Mouse (Mus musculus) intestine, embryonic 15.5 days (tissue): Measurements from ENCODE around the gene Pop7. TPM values are rescaled to one million over a fixed set of nuclear protein-coding genes. Genes with fewer than 3 reads are reported as not detected.

Experiments used
- ATAC-seq: fragments of 200-750 bp; cut with Nextera tagmentation; 2 replicates; pipeline ENCODE4 v1.8.0; 2017; ENCODE audit warnings: moderate TSS enrichment, moderate library complexity
- H3K27ac ChIP-seq: fragments of 300-500 bp; sonication (generic); 2 replicates; pipeline ENCODE4 v1.5.1; 2015; ENCODE audit warnings: mild to moderate bottlenecking, inconsistent platforms
- H3K27me3 ChIP-seq: fragments of 300-500 bp; sonication (generic); replicated peaks from 2 replicates; pipeline ENCODE4 v1.6.1; 2015; ENCODE audit warnings: inconsistent platforms
- H3K36me3 ChIP-seq: fragments of 300-500 bp; sonication (generic); 2 replicates; pipeline ENCODE4 v1.6.1; 2015; ENCODE audit warnings: inconsistent platforms
- H3K4me1 ChIP-seq: fragments of 300-500 bp; sonication (generic); replicated peaks from 2 replicates; pipeline ENCODE4 v1.6.1; 2015; ENCODE audit warnings: inconsistent platforms
- H3K4me2 ChIP-seq: fragments of 300-500 bp; sonication (generic); replicated peaks from 2 replicates; pipeline ENCODE4 v1.6.1; 2015; ENCODE audit warnings: mild to moderate bottlenecking, inconsistent platforms
- H3K4me3 ChIP-seq: fragments of 300-500 bp; sonication (generic); replicated peaks from 2 replicates; pipeline ENCODE4 v1.5.1; 2015; ENCODE audit warnings: inconsistent platforms
- H3K9ac ChIP-seq: fragments of 300-500 bp; sonication (generic); 2 replicates; pipeline ENCODE4 v1.6.1; 2015; ENCODE audit warnings: inconsistent platforms
- H3K9me3 ChIP-seq: fragments of 300-500 bp; sonication (generic); 2 replicates; pipeline ENCODE4 v1.6.1; 2016; ENCODE audit warnings: inconsistent platforms
- WGBS: fragments of 180-500 bp; shearing (Covaris S2); methylation state at CpG from one replicate; pipeline ENCODE4 v1.1.7; 2015; 5-methylcytosine and 5-hydroxymethylcytosine counted together
- polyA plus RNA-seq: library from polyadenylated mRNA; unstranded; fragments of >200 nt; fragmentation: Nextera tagmentation; extraction: Ambion mirVana; gene quantifications from 2 replicates; pipeline ENCODE4 v1.2.1, GENCODE M21; 2015

The Pop7 gene
- polyA plus RNA-seq, 1 experiment from 2014 or later, result 64.2 TPM

GRCm38 (mm10) chr5:137511706-137512105 is 9.4 kb upstream of the Pop7 start:
- H3K9ac ChIP-seq, result peak overlapping the region; percentile 95
- peaks cover 8% of the 10 kb centered on the region; the same call in 1 of the 2 replicates for H3K36me3 ChIP-seq
- no peaks in the 10 kb centered on the region for H3K27me3 ChIP-seq
- H3K4me2 ChIP-seq, result peak overlapping the region; percentile 86
- ATAC-seq, result no peak
- 0 out of 2 replicates have a peak overlapping the region, but pooled peaks have one; percentile 77 for H3K27ac ChIP-seq
- H3K4me3 ChIP-seq, result peak overlapping the region; percentile 93
- peaks cover 24% of the 10 kb centered on the region for H3K4me1 ChIP-seq
- no peaks in the 10 kb centered on the region for H3K9me3 ChIP-seq
- 52% methylated on average over 3 of the region's 3 CpGs for WGBS

DNA sequence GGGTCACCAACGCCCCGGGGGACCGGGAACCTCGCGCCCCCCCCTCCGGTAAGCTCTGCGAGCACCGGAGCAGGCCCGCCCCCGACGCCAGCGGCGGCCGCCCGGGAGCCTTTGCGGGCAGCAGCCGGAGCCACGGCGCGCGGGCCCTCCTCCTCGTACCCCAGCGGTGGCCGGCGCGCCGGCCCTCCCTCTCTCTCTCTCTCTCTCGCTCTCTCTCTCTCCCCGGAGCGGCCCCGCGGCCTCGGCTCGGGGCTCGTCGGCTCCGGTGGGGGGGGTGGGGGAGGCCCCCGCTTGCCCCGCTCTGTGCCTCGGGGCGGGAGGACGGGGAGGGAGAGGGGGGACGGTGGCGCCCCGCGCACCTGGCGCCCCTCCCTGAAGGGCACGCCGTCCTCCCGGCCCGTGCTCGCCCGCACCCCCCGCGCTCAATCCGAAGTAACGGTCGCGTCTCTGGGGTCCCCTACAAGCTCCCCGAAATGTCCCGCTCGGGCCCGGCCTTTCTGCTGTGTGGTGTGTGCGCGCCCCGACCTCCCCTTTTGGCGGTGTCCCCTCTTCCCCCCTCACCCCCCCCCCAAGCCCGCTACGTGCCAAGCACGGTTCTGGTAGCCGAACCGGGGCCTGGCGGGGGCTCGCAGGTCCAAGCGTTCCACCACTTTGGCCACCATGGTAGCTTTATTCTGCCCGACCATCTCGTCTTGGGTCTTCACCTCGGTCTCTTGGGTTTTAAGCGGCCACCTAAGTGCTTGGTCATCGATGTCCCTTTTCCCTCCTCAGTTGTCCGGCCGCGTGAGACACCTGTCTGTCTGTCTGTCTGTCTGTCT is 8.5 kb upstream of the Pop7 start:
- peaks cover 24% of the 10 kb centered on the region for H3K4me1 ChIP-seq
- H3K9me3 ChIP-seq, result no peaks in the 10 kb centered on the region
- WGBS, result under 1% methylated on average over 38 of the region's 83 CpGs
- H3K4me2 ChIP-seq, result peak overlapping the region; percentile 86
- H3K9ac ChIP-seq, result peak overlapping the region; percentile 95
- peaks cover 8% of the 10 kb centered on the region; the same call in 1 of the 2 replicates for H3K36me3 ChIP-seq
- peak overlapping the region; percentile 77 for H3K27ac ChIP-seq
- ATAC-seq, result peak; percentile 71
- no peaks in the 10 kb centered on the region for H3K27me3 ChIP-seq
- peak overlapping the region; percentile 93 for H3K4me3 ChIP-seq

DNA sequence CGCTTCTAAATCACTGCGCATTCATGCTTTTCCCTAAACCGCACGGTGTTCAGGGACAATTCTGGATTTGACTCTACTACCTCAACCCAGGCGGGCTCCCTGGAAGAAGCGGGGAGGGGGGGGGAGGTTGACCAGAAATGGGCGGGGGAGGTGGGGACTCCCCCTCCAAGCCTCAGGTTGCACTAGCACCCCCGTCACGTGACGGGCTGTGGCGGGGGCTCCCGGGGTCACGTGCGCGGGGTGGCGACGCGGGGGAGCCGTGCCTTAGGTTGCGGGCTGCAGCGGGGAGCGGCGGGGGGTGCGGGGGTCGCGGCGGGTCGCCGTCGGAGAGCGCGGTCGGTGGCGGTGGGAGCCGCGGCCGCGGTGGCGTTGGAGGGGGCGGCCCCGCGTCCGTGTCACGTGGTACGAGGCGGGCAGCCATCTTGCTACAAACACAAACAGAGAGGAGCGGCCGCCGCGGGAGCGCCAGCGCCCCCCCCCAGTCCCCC is 7.7 kb upstream of the Pop7 start:
- ATAC-seq, result peak; percentile 88
- 4% methylated on average over 26 of the region's 52 CpGs for WGBS
- H3K9me3 ChIP-seq, result no peaks in the 10 kb centered on the region
- H3K36me3 ChIP-seq, result peaks cover 8% of the 10 kb centered on the region; the same call in 1 of the 2 replicates
- peak overlapping the region; percentile 77 for H3K27ac ChIP-seq
- peak overlapping the region; percentile 95 for H3K9ac ChIP-seq
- peaks cover 24% of the 10 kb centered on the region for H3K4me1 ChIP-seq
- H3K27me3 ChIP-seq, result no peaks in the 10 kb centered on the region
- peak overlapping the region; percentile 86 for H3K4me2 ChIP-seq
- peak overlapping the region; percentile 93 for H3K4me3 ChIP-seq

DNA sequence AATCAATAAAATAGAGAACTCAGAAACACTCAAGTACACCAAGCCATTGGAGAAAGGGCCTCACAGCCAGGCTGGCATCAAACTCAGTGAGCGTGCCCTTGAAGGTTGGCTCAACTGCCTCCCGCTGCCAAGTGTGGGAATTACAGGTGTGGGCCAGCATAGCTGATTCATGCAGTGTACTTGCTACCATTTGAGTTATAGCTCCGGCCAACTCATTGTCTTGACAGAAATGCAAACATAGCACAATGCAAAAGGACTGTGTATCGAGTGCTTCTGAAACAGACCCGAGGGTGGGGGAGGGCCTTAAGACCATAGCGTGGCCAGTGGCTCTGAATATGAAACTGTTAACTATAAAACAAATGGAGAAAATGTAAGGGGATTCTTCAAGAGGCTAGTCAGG is 1.7 kb upstream of the Pop7 start:
- WGBS, result 77% methylated on average over 6 of the region's 6 CpGs
- Histone ChIP-seq H3K36me3 (0 out of 2 replicates have a peak, but pooled peaks cover 3% of the 10 kb centered on the region), H3K27me3 (no peaks in the 10 kb centered on the region), H3K4me2 (no peak overlapping the region), H3K9me3 (no peaks in the 10 kb centered on the region), H3K4me3 (no peak overlapping the region), H3K27ac (no peak overlapping the region), H3K9ac (no peak overlapping the region), H3K4me1 (0 out of 2 replicates have a peak, but pooled peaks cover 6% of the 10 kb centered on the region)
- ATAC-seq, result no peak

DNA sequence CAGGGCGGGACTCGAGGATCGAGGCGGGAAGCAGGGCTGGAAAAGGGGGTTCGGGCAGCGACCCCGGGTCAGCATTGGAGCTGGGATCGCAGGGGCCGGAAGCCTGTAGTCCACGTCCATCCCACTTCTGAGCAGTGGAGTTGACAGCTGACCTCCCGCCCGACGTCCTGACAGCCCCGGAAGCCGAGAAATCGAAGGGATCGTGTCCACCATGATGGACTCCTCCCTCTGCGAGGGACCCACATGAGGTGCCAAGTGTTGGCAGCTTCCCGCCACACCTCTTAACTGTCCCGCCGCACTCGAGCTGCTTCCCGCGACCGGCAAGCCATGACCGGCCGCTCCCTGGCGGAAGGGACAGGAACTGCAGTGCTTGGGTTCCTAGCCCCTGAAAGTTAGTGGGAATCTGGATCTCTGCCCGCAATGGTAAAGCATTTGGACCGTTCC is 371 bp upstream of the Pop7 start:
- Histone ChIP-seq H3K27ac (peak overlapping the region; percentile 94), H3K9ac (peak overlapping the region; percentile 66), H3K4me3 (peak overlapping the region; percentile 58), H3K4me2 (peak overlapping the region; percentile 73), H3K4me1 (0 out of 2 replicates have a peak, but pooled peaks cover 6% of the 10 kb centered on the region), H3K36me3 (0 out of 2 replicates have a peak, but pooled peaks cover 3% of the 10 kb centered on the region), H3K9me3 (no peaks in the 10 kb centered on the region), H3K27me3 (no peaks in the 10 kb centered on the region)
- ATAC-seq, result peak; percentile 92
- 0% methylated on average over 29 of the region's 30 CpGs for WGBS

DNA sequence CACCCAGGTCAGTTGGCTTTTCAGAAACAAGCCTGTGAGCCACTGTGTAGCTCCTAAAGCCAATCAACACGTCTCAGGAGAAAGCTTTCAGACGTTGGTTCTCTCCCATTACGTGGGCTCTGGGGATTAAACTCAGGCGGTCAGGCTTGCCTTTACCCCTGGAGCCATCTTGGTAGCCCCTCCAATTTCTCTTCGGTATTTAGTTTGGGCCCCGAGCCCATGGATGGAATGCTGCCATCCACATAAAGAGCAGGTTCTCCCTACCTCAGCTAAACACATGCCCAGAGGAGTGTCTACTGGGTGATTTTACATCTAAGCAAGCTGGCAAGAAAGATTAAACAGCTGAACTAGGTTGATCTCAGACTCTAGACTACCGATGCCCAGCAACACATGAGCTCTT is 2.1 kb downstream of the Pop7 start:
- Histone ChIP-seq H3K9me3 (no peaks in the 10 kb centered on the region), H3K27ac (no peak overlapping the region), H3K4me1 (0 out of 2 replicates have a peak, but pooled peaks cover 6% of the 10 kb centered on the region), H3K4me2 (no peak overlapping the region), H3K27me3 (no peaks in the 10 kb centered on the region), H3K9ac (no peak overlapping the region), H3K4me3 (no peak overlapping the region), H3K36me3 (0 out of 2 replicates have a peak, but pooled peaks cover 3% of the 10 kb centered on the region)
- ATAC-seq, result no peak
- WGBS, result 92% methylated on average over 7 of the region's 7 CpGs

- Histone ChIP-seq H3K9ac (no peak overlapping the region), H3K27me3 (no peaks in the 10 kb centered on the region), H3K27ac (no peak overlapping the region), H3K9me3 (no peaks in the 10 kb centered on the region), H3K4me1 (no peaks in the 10 kb centered on the region), H3K4me2 (no peak overlapping the region), H3K4me3 (no peak overlapping the region), H3K36me3 (no peaks in the 10 kb centered on the region)
- WGBS, result 70% methylated on average over 13 of the region's 13 CpGs
- no peak for ATAC-seq
These were observed 8.5 kb downstream of the Pop7 start for GRCm38 (mm10) chr5:137493831-137494230.

- Histone ChIP-seq H3K36me3 (no peaks in the 10 kb centered on the region), H3K9ac (0 out of 2 replicates have a peak overlapping the region, but pooled peaks have one; percentile 18), H3K4me3 (no peak overlapping the region), H3K27ac (no peak overlapping the region), H3K9me3 (no peaks in the 10 kb centered on the region), H3K4me1 (no peaks in the 10 kb centered on the region), H3K4me2 (no peak overlapping the region), H3K27me3 (peaks cover 7% of the 10 kb centered on the region; the same call in 1 of the 2 replicates)
- no peak for ATAC-seq
- 50% methylated on average over 4 of the region's 4 CpGs for WGBS
These were observed 10.8 kb downstream of the Pop7 start for GRCm38 (mm10) chr5:137491559-137491958.

GRCm38 (mm10) chr5:137487616-137488015 is 14.7 kb downstream of the Pop7 start:
- Histone ChIP-seq H3K4me3 (no peak overlapping the region), H3K4me2 (no peak overlapping the region), H3K4me1 (no peaks in the 10 kb centered on the region), H3K9ac (no peak overlapping the region), H3K36me3 (no peaks in the 10 kb centered on the region), H3K27ac (no peak overlapping the region), H3K9me3 (no peaks in the 10 kb centered on the region), H3K27me3 (peaks cover 18% of the 10 kb centered on the region)
- no peak for ATAC-seq
- WGBS, result 85% methylated on average over 7 of the region's 7 CpGs

DNA sequence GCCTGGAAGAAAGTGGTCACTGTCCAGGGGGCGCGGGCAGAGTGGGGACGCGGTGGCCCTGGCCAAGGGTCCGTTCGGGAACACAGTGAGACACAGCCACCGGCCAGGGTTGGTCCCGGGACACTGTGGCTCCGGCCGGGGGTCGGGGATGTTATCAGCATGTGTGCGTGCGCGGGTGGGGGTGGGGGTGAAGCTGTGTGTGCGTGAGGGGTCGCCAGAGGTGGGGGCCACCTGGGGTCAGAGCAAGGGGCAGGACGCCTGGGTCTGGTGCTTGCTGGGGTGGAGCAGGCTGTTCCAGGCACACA is 16.5 kb downstream of the Pop7 start:
- 2% methylated on average over 17 of the region's 17 CpGs for WGBS
- peak; percentile 46; the same call in 1 of the 2 replicates for ATAC-seq
- peak overlapping the region; percentile 27 for H3K4me3 ChIP-seq
- peaks cover 18% of the 10 kb centered on the region for H3K27me3 ChIP-seq
- H3K4me1 ChIP-seq, result no peaks in the 10 kb centered on the region
- H3K4me2 ChIP-seq, result peak overlapping the region; percentile 53
- no peaks in the 10 kb centered on the region for H3K9me3 ChIP-seq
- no peak overlapping the region for H3K27ac ChIP-seq
- peak overlapping the region; percentile 32; the same call in 1 of the 2 replicates for H3K9ac ChIP-seq
- no peaks in the 10 kb centered on the region for H3K36me3 ChIP-seq

DNA sequence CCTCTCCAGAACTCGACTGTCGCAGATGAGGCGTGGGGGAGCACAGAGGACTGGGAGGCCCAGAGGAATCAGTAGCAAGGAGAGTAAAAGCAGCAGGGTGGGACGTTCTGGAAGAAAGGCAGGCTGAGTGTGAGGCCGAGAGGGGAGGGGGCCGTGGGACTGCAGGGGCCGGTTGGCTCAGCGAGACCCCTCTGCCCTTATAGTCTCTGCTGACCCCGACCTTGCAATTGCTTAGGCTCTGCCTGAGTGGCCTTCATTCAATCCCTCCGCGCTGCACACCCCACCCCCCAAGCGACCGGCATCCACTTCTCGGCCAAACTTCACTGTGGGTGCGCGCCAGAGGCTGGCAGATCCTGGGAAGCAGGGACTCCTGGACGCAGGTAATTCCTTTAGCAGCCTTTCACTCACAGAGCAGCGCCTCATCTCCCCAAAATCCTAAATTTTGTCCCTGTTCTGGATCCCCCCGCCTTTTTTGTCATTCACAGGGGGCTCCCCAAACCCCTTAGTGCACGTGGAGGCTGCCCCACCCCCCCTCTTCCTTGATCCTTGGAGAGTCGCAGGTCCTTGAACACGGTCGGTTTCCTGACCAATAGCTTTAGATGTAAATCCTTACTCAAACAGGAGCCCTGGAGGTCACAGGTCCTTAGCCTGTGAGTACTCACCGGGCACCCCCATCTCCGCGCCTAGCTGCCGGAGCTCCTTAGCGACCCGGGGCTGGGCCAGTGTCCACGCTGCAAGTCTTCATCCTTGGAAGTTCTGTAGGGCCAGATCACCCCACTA is 17.1 kb downstream of the Pop7 start:
- peak; percentile 45; the same call in 1 of the 2 replicates for ATAC-seq
- no peaks in the 10 kb centered on the region for H3K4me1 ChIP-seq
- H3K4me3 ChIP-seq, result peak overlapping the region; percentile 27
- H3K36me3 ChIP-seq, result no peaks in the 10 kb centered on the region
- WGBS, result 9% methylated on average over 30 of the region's 30 CpGs
- peak overlapping the region; percentile 32; the same call in 1 of the 2 replicates for H3K9ac ChIP-seq
- H3K9me3 ChIP-seq, result no peaks in the 10 kb centered on the region
- no peak overlapping the region for H3K27ac ChIP-seq
- H3K4me2 ChIP-seq, result peak overlapping the region; percentile 53
- H3K27me3 ChIP-seq, result peaks cover 18% of the 10 kb centered on the region

- Histone ChIP-seq H3K36me3 (no peaks in the 10 kb centered on the region), H3K27me3 (peaks cover 12% of the 10 kb centered on the region), H3K4me2 (no peak overlapping the region), H3K4me3 (no peak overlapping the region), H3K9ac (no peak overlapping the region), H3K4me1 (no peaks in the 10 kb centered on the region), H3K27ac (no peak overlapping the region), H3K9me3 (no peaks in the 10 kb centered on the region)
- ATAC-seq, result peak; percentile 31; the same call in 1 of the 2 replicates
- 42% methylated on average over 8 of the region's 8 CpGs for WGBS
These were observed 20.4 kb downstream of the Pop7 start for GRCm38 (mm10) chr5:137481897-137482296.
